Mouse (Mus musculus) embryo, embryonic 9.5 days (tissue): ENCODE measurements around the gene Zfp36l1.

Experiments used
- DNase-seq: peaks from one replicate; pipeline ENCODE4 v3.0.0-alpha.2; 2017; ENCODE audit errors: extremely low spot score

Gene Zfp36l1

DNA sequence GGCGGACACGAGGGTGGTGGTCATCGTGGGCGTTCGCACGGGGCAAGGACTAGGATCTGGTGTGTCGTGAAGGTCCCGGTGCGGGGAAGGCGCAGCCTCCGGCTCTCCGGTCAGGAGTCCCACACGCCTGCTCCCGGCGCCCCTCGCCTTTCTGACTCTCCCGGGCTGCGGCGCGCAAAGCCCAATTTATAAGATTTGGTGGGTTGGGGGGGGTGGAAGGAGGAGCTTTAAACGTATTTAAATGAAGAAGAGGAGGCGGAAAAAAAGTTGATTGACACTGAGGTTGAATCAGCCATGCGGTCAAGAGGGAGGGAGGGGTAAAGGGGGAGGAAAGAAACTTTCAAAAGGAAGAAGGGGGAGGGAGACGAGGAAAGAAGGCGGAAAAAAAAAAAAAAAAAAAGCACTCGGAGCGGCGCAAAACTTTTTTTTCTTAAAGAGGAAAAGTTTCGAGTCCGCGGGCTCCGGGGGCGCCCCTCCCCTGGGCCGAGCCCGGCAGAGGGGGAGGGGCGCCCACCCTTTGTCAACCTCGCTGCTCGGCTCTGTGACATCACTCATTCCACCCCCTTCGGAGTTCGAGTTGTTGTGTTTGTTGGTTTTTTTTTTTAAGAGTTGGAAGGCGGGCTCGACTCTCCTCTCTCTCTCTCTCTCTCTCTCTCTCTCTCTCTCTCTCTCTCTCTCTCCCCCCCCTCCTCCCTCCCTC, at the start of gene Zfp36l1:
Zfp36l1 (minus strand) TSS at position 162 of the 700 bp plus-strand sequence.
- DNase-seq: peak; percentile 99

DNA sequence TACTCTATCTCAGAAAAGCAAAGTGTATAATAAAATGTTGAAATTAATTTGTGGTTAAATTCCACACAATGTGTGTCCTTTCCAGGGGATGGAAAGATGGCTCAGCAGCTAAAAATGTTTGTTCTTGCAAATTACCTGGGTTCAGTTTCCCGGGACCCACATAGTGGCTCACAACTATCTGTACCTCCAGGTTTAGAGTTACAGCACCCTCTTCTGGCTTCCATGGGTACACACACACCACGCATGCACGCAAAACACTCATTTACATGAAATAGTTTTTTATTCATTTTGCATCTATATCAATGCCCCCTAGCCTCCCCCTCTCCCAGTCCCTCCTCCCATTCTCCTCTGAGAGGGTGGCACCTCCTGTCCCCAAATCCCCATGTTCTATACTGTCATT, 49.6 kb upstream of the Zfp36l1 start:
- no peak for DNase-seq

DNA sequence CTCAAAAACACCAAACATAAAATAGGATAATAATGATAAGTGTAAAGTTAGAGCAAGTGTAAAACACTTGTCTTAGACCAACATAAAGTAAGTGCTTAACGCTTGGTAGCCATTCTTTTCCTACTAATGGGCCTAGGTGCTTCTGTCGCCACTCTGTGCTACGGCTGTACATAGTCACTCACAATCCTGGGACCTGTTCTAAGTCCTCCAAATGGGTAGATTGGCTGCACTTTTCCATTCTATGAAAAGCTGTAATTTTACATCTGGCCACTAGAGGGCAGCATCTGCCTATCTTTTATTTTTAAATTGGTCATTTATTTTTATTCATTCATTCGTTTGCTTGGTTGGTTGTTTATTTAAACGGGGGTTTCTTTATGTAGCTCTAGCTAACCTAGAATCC, 44.9 kb upstream of the Zfp36l1 start:
- no peak for DNase-seq

DNA sequence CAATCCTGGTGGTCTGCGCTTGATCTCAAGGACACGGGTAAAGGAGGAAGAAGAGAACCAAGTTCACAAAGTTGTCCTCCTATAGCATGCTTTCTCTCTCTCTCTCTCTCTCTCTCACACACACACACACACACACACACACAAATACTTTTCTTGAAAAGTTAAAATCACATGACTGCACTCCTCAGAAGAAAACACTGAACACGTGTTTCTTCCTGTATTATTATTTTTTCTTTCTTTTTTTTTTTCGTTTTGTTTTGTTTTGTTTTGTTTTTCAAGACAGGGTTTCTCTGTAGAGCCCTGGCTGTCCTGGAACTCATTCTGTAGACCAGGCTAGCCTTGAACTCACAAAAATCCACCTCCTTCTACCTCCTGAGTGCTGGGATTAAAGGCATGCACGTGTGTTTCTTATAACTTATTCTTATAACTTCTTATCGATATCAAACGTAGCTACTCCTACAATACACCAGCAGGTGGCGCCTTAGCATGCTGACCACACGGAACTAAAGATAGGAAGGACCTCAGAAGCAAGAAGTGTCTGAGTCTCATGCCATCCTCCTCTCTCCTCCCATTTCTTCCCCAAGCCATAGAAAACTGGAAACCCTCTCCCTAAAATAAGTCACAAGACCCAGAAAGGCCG, 41.0 kb upstream of the Zfp36l1 start:
- DNase-seq: peak; percentile 54

DNA sequence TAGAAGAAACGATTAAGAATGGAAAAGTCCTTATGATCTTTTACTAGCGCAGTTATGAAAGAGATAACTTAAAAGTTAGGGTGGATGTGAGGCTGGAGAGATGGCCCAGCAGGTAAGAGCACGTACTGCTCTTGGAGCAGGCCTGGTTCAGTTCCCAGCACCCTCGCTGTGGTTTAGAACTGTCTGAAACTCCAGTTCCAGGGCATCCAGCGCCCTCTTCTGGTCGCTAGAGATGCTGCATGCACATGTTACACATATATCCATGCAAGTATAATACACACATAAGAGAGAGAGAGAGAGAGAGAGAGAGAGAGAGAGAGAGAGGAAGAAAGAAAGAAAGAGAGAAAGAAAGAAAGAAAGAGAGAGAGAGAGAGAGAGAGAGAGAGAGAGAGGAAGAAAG, 40.3 kb upstream of the Zfp36l1 start:
- no peak for DNase-seq

DNA sequence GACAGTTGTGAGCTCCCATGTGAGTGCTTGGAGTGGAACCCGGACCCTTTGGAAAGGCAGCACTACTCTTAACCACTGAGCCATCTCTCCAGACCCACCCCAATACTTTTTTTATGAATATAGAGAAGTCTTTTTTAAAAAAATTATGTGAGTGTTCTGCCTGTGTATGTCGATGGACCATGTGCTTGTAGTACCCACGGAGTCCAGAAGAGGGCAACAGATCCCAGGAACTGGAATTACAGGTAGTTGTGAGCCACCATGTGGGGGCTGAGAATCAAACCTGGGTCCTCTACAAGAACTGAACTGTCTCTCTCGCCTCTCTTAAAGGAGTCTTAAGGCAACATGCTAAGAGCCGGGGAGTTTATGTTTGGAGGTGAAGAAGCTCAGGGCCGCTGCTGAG, 39.0 kb upstream of the Zfp36l1 start:
- no peak for DNase-seq

DNA sequence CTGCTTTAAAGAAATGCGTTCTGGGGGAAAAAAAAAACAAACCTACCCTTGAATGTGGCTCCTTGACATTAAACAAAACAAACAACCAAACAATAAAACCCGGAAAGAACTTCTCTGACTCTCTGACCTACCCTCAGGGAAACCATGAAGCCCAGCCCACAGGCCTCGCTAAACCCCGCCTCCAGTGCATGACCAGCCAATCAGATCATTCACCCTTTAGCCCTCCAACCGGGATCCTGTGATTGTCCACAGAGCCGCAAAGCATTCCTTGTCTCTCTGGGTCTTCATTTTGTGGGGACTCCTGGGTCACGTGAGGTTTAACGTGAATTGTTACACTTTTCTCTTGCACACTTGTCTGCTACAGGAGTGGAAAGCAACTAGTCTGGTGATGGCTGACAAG, 37.8 kb upstream of the Zfp36l1 start:
- DNase-seq: peak; percentile 70

DNA sequence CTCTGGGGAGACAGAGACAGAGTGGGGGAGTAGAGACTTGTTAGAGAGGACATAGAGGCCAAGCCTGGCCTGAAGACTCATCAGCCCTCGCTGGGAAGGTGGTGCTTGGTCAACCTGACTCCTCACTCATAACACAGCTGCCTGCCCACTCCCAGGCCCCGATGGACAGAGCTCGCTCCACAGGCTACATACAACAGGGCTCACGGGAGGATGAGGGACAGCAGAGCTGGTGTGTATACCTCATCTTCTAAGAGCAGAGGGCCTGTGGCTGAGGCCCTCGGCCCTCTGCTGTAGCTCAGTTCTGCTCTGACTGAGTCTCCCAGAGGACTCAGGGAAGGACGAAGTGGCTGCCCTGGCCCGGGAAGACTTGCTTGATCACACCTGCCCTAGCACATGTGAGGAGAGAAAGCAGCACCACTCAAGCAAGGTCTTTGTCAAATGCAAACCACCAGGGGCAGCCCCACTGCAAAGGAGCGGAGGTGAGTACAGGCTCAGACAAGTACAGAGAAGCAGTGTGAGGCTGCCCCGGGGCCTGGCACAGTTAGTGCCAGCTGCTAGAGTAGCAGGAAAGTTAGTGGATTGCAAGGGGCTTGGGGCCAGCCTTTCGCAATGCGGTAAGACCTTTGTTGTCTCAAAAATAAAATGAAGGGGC, 34.9 kb upstream of the Zfp36l1 start:
- no peak for DNase-seq

DNA sequence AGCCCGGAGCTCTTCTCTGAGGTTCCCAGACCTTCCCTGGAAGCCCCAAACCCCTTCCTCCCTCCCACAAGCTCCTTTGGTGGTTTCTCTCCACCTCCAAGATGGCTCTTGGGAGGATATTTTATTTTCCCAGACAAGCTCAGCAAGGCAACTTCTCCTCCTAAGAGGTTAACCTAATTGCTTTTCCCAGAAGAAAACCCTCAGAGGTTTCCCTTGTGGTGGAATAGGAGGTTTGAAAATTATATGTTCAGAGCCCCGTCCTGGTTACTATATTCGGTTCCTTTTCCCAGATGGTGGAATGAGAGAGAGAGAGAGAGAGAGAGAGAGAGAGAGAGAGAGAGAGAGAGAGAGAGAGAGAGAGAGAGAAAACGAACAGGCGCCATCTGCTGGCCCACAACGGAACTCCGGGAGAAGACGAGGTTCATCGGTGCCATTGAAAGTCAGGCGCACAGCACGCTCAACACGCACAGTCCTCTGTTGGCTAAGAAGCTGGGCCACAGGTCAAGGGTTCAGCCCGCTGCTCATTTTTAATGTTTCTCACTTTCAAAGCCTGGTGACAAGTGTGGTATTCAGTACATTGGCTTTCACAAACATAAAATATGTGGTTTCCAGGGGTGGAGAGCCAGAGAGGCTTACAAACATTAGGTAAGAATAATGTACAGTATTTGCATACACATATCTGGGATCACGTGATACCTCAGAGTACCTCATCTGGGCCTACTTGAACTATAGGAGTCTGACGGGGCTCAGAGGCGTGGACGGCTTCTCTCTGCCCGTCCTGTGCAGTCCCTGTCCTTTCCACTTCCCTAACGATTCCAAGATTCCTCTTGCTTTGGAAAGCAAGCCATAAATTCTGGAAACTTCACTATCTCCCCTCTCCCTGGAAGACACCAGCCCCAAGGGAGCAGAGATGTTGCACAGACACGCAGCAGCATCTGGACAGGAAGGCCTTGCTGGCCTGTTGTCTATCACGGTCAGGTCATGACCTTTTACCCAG, 33.7 kb upstream of the Zfp36l1 start:
- peak; percentile 82 for DNase-seq

DNA sequence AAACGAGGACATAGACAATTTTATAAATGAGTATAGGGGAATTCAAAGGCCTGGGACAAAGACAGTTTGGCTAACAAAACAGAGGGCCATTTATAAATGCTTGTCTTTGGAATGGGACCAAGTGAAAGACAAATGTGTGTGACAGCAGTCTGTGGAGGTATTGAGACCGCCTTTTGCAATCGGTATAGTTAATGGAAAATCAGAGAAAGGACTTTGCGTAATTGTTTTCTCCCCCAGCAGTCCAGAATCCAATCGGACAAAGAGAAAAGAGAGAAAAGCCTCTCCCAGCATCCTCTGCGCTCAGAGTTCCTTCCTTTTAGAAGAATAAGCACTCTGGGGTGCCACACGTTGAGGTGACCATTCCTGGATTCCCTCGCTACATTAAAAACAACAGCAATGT, 32.6 kb upstream of the Zfp36l1 start:
- no peak for DNase-seq

DNA sequence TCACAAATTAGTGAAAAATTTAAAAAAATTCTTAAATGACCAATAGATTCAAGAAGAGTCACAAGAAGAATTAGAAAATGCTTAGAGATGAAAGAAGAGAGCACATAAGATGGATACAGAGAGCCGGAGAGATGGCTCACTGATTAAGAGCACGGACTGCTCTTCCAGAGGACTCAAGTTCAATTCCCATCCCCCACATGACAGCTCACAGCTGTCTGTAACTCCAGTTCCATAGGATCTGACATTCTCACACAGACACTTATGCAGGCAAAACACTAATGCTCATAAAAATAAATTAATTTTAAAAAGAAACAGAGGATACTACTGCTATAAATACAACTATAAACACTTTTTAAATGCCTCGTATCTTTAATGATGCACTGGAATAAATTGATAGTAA, 32.0 kb upstream of the Zfp36l1 start:
- DNase-seq: no peak

DNA sequence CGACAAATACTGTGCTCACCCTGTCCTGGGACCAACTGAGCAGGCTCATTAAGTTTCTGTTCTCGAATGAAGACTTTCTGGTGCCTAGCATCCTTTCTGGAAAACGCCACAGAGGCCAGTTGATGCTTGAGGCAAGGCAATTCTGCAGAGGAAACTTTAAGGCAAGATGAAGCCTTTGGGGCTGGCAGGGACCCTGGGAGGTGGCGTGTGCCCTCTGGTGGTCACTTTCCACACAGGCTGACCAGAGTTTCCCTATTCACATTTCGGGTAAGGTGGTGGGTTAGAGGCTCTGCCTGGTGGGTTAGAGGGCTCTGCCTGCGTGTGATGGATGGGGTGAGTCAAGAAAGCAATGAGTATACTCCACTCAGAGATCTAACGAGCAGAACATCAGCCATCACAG, 28.7 kb upstream of the Zfp36l1 start:
- DNase-seq: peak; percentile 71

DNA sequence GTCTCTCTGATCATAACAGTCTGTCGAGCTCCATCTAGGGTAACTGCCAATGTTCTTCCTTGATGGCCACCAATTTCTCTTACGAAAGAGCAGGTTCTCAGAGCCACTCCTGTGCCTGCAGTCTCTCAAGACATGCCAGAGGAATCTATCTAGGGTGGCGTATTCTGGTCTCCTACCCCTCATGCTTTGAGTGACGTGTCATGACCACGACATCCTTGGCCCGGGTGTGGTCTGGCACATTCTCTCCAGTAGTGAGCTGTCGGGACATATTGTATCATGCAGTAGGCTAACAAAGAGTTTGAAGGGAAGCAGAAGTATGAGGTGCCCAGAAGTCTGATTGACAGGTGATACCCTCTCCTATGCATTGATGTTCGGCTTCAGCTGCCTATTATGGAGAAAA, 28.2 kb upstream of the Zfp36l1 start:
- DNase-seq: no peak

DNA sequence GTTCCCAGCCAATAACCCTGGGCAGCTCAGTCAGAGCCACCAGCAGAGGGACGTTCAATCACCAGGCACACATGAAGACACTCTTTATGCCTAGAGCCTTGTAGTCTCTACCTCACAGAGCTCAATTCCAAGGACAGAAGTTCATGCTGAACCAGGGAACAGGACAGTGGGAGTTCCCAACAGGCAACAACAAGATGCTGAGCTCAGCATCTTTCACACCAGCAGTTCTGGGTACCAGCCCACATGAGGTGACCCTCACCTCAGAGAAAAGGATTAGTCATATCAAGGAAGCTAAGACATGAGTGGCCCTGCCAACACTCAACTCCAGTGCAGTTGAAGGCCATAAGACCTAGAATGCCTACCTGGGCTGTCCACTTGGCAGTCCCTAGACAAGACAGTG, 24.9 kb upstream of the Zfp36l1 start:
- DNase-seq: no peak

DNA sequence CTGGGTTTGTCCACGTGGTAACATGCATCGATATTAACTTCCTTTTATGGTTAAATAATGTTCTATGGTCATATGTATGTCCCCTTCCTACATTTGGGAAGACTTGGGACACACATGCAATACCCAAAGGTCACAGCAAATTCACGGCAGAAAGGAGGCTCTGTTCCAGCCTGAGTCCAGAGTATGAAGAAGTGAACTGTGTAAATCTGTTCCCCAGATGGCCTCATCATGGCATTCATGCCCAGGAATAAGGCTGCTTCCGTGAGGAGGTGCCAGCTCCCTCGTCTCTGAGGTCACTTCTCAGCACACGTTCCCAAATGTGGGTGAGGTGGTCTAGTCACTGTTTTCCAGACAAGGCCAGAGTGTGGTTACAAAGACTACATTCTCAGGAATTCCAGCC, 24.4 kb upstream of the Zfp36l1 start:
- DNase-seq: no peak

DNA sequence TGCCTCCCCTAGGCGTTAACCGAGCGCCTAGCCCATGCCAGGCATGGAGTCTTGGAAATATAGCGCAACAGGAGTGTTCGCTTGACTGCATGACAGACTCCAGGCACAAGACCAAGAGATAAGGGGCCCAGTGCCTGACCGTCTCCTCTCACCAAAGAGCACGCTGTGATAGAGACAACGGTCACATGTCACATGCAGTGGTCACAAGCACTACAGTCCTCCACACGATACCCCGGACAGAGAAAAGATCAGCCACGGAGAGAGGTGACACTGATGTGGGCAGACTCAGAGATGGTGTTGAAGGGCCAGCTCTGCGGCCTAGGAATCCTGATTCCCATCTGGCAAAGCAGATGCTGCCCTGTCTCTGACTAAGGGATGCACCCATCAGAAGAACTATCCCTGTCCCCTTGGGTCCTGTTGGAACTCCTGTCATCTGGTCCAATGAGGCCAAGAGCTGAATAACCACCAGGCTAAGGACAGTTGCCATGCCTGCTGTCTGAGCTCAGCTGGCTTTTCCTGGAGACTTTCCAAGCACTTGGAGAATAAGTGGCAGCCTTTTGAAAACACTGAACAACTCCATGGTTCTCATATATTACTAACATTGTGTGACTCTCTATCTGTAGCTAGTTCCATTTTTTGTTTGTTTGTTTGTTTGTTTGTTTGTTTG, 23.6 kb upstream of the Zfp36l1 start:
- no peak for DNase-seq

DNA sequence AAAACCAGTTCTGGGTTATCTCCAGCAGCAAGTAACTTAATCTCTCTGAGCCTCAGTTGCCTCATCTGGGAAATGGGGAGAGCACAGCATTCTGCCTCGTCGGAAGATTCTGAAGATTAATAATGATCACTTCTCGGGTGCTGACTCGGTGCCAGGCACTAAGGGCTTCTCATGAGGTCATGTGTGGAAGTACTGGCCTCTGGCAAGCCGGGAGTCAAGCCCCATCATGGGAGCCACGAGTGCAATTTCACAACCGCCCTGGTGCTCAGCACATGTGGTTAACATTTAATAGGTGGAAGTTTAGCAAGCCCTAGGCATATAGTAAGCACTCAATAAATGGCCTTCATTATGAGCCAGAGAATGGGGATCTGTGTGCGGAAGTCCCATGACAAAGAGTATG, 22.4 kb upstream of the Zfp36l1 start:
- DNase-seq: no peak

DNA sequence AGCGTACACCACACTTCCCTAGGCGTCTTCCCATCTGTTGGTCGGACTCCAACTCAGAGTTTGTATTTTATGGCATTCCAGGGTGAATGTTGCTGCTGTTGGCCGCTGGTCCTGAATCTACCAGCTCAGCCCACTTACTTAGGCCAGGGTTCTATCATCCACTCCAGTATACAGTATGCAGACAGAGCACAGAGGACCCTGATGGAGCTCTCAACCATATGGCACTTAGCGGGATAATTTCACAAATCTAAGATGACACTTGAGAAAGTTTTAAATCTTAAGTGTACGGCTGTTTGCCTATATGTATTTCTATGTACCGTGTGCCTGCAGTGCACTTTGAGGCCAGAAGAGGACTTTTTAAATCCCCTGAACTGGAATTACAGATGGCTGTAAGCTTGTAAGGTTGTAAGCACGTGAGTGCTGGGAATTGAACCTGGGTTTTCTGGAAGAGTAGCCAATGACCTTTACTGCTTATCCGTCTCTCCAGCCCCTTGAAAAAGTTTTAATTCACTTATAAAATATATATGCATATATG, 20.3 kb upstream of the Zfp36l1 start:
- no peak for DNase-seq

DNA sequence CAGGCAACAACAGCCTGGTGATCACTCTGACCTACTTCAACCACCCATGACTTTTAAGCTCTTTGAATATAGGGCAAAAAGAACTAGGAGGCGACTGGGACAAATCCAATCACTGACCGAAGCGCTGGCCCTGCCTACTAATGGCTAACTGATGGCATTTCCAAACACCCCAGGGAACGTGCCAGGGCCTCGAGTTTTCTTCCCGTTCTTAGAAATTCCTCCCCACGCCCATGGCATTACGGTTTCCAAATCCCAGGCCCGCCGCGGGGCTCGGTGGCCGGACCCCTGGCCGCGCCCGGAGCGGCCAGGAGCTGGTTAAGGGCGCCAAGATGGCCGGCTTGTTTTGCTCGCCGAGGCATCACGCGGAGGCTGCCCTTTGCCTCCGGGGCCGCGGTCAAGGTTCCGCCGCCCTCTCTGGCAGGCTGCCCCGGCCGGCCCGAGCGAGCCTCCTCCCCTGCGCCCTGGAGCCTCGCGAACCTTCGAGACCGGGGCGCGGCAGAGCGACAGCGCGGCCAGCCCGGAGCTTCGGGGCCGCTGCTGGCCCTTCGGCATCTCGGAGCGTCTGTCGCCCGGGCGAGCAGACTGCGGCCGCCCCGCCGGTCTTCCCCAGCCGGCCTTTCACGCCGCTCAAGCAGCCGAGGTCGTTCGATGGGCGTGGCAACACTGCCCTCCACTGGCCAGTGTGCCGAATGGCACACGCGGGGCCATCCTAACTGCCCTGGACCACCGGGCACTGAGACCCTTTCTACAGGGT, 19.6 kb upstream of the Zfp36l1 start:
- peak; percentile 92 for DNase-seq
